Mouse (Mus musculus) small intestine, adult 2 months (tissue): Measurements from ENCODE around the gene Rasa1.

Source experiments
- CTCF ChIP-seq: fragments of 200-500 bp; IDR thresholded peaks from 2 replicates; pipeline ENCODE4 v1.5.1; 2012; ENCODE audit warnings: low read depth, mild to moderate bottlenecking, control low read depth, inconsistent platforms, low read length, moderate library complexity, mixed read lengths; ENCODE audit not compliant: insufficient replicate concordance, insufficient read length; ENCODE audit errors: extremely low read depth
- POLR2A ChIP-seq: fragments of 200-500 bp; IDR thresholded peaks from 2 replicates; pipeline ENCODE4 v1.6.1; 2012; ENCODE audit warnings: low read depth, mild to moderate bottlenecking, control low read depth, inconsistent platforms, low read length, moderate library complexity

- TF ChIP-seq POLR2A, result no peak
- no peak for TF ChIP-seq CTCF
These were observed 10.0 kb downstream of the Rasa1 start for GRCm38 (mm10) chr13:85278951-85279350.
